Mouse (Mus musculus): ENCODE measurements at regions not wholly inside any gene's neighbourhood (a gene's known extent, or its start where the extent isn't known, plus 50 kb on each side); places are given as distances from the start of the nearest gene placed in this dataset.

GRCm38 (mm10) chr8:101591115-101591514 lies 1194.3 kb downstream of the Cdh11 start:
- Histone ChIP-seq H3K9ac (replicated peaks) (no peak overlapping the region), H3K4me3 (ENCODE audit: low read depth, low read length) (no peak overlapping the region), H3K27me3 (ENCODE audit: insufficient read depth, low read length) (no peaks in the 10 kb centered on the region), H3K36me3 (replicated peaks; ENCODE audit: insufficient read depth, low read length) (no peaks in the 10 kb centered on the region), H3K4me2 (ENCODE audit: low read depth, low read length) (no peak overlapping the region), H3K4me1 (ENCODE audit: insufficient read depth) (no peaks in the 10 kb centered on the region), H3K27ac (ENCODE audit: low read depth) (no peak overlapping the region), H3K9me3 (ENCODE audit: low read length) (no peaks in the 10 kb centered on the region)
- no peak for TF ChIP-seq EP300 (IDR thresholded peaks at IDR 0.05; ENCODE audit: low read depth)
- TF ChIP-seq CTCF (IDR thresholded peaks at IDR 0.05; ENCODE audit: low read depth) = no peak
- no peak for ATAC-seq
- DNase-seq = no peak

GRCm38 (mm10) chr8:101590639-101591038 lies 1194.8 kb downstream of the Cdh11 start:
- Histone ChIP-seq H3K36me3 (replicated peaks; ENCODE audit: insufficient read depth, low read length) (no peaks in the 10 kb centered on the region), H3K4me3 (ENCODE audit: low read depth, low read length) (no peak overlapping the region), H3K4me2 (ENCODE audit: low read depth, low read length) (no peak overlapping the region), H3K9ac (replicated peaks) (no peak overlapping the region), H3K27me3 (ENCODE audit: insufficient read depth, low read length) (no peaks in the 10 kb centered on the region), H3K27ac (ENCODE audit: low read depth) (no peak overlapping the region), H3K9me3 (ENCODE audit: low read length) (no peaks in the 10 kb centered on the region), H3K4me1 (ENCODE audit: insufficient read depth) (no peaks in the 10 kb centered on the region)
- ATAC-seq = no peak
- TF ChIP-seq CTCF (IDR thresholded peaks at IDR 0.05; ENCODE audit: low read depth) = no peak
- no peak for TF ChIP-seq EP300 (IDR thresholded peaks at IDR 0.05; ENCODE audit: low read depth)
- no peak for DNase-seq
- WGBS (ENCODE audit: insufficient replicate concordance) = 82% methylated on average over 3 of the region's 3 CpGs

GRCm38 (mm10) chr8:101564447-101564846 lies 1221.0 kb downstream of the Cdh11 start:
- Histone ChIP-seq H3K4me1 (ENCODE audit: insufficient read depth) (no peaks in the 10 kb centered on the region), H3K27ac (ENCODE audit: low read depth) (no peak overlapping the region), H3K9ac (replicated peaks) (no peak overlapping the region), H3K27me3 (ENCODE audit: insufficient read depth, low read length) (no peaks in the 10 kb centered on the region), H3K4me3 (ENCODE audit: low read depth, low read length) (no peak overlapping the region), H3K4me2 (ENCODE audit: low read depth, low read length) (no peak overlapping the region), H3K9me3 (ENCODE audit: low read length) (no peaks in the 10 kb centered on the region), H3K36me3 (replicated peaks; ENCODE audit: insufficient read depth, low read length) (no peaks in the 10 kb centered on the region)
- ATAC-seq (no peak), DNase-seq (no peak)
- no peak for TF ChIP-seq EP300 (IDR thresholded peaks at IDR 0.05; ENCODE audit: low read depth)
- no peak for TF ChIP-seq CTCF (IDR thresholded peaks at IDR 0.05; ENCODE audit: low read depth)
- 81% methylated on average over 5 of the region's 5 CpGs for WGBS (ENCODE audit: insufficient replicate concordance)

GRCm38 (mm10) chr8:101522758-101523157 lies 1262.7 kb downstream of the Cdh11 start:
- H3K4me3 ChIP-seq (ENCODE audit: low read depth, low read length) = no peak overlapping the region
- TF ChIP-seq CTCF (IDR thresholded peaks at IDR 0.05; ENCODE audit: low read depth) = no peak
- no peak for TF ChIP-seq EP300 (IDR thresholded peaks at IDR 0.05; ENCODE audit: low read depth)

GRCm38 (mm10) chr8:101478554-101479314 lies 1306.7 kb downstream of the Cdh11 start:
- no peak for TF ChIP-seq CTCF (IDR thresholded peaks at IDR 0.05; ENCODE audit: low read depth)
- no peak for TF ChIP-seq EP300 (IDR thresholded peaks at IDR 0.05; ENCODE audit: low read depth)
- no peak overlapping the region for H3K4me2 ChIP-seq (ENCODE audit: low read depth, low read length)
- no peak for DNase-seq
- 64% methylated on average over 2 of the region's 2 CpGs for WGBS (ENCODE audit: insufficient replicate concordance)
- H3K9me3 ChIP-seq (ENCODE audit: low read length) = no peaks in the 10 kb centered on the region
- H3K4me3 ChIP-seq (ENCODE audit: low read depth, low read length) = no peak overlapping the region
- no peaks in the 10 kb centered on the region for H3K27me3 ChIP-seq (ENCODE audit: insufficient read depth, low read length)
- H3K36me3 ChIP-seq (replicated peaks; ENCODE audit: insufficient read depth, low read length) = no peaks in the 10 kb centered on the region
- no peak overlapping the region for H3K9ac ChIP-seq (replicated peaks)
- H3K27ac ChIP-seq (ENCODE audit: low read depth) = no peak overlapping the region
- H3K4me1 ChIP-seq (ENCODE audit: insufficient read depth) = no peaks in the 10 kb centered on the region
- no peak for ATAC-seq

More at GRCm38 (mm10) chr8:101522758-101523157, 1262.7 kb downstream of the Cdh11 start:
- no peak overlapping the region for H3K4me2 ChIP-seq (ENCODE audit: low read depth, low read length)
- H3K4me1 ChIP-seq (ENCODE audit: insufficient read depth) = no peaks in the 10 kb centered on the region
- H3K27me3 ChIP-seq (ENCODE audit: insufficient read depth, low read length) = no peaks in the 10 kb centered on the region
- H3K36me3 ChIP-seq (replicated peaks; ENCODE audit: insufficient read depth, low read length) = no peaks in the 10 kb centered on the region
- H3K27ac ChIP-seq (ENCODE audit: low read depth) = no peak overlapping the region
- 56% methylated on average over 1 of the region's 1 CpGs for WGBS (ENCODE audit: insufficient replicate concordance)
- H3K9ac ChIP-seq (replicated peaks) = no peak overlapping the region
- DNase-seq (no peak), ATAC-seq (no peak)
- H3K9me3 ChIP-seq (ENCODE audit: low read length) = no peaks in the 10 kb centered on the region

- no peaks in the 10 kb centered on the region for H3K36me3 ChIP-seq (replicated peaks; ENCODE audit: insufficient read depth, low read length)
- TF ChIP-seq CTCF (IDR thresholded peaks at IDR 0.05; ENCODE audit: low read depth) (no peak), EP300 (IDR thresholded peaks at IDR 0.05; ENCODE audit: low read depth) (no peak)
- no peaks in the 10 kb centered on the region for H3K27me3 ChIP-seq (ENCODE audit: insufficient read depth, low read length)
- WGBS (ENCODE audit: insufficient replicate concordance) = 63% methylated on average over 3 of the region's 3 CpGs
- H3K9me3 ChIP-seq (ENCODE audit: low read length) = no peaks in the 10 kb centered on the region
- ATAC-seq (no peak), DNase-seq (no peak)
- H3K4me3 ChIP-seq (ENCODE audit: low read depth, low read length) = no peak overlapping the region
- no peak overlapping the region for H3K27ac ChIP-seq (ENCODE audit: low read depth)
- H3K9ac ChIP-seq (replicated peaks) = no peak overlapping the region
- no peaks in the 10 kb centered on the region for H3K4me1 ChIP-seq (ENCODE audit: insufficient read depth)
- no peak overlapping the region for H3K4me2 ChIP-seq (ENCODE audit: low read depth, low read length)
Measured at GRCm38 (mm10) chr8:101466363-101466762, 1319.1 kb downstream of the Cdh11 start.
